Mouse (Mus musculus) gastrocnemius, postnatal 36 days (tissue): Measurements from ENCODE around the gene Pgm2l1. TPM values are rescaled to one million over a fixed set of nuclear protein-coding genes. Genes with fewer than 3 reads are reported as not detected.

Source experiments
- DNase-seq, 2 experiments: peaks; one replicate each; pipeline ENCODE4 v3.0.0; 2022
- intact Hi-C: fragments of 180-260 bp; cut with DNase I; formaldehyde crosslinking; loops from one replicate; pipeline ENCODE4 v1.15.1; 2025
- total RNA-seq, 2 experiments: library from RNA; stranded (reverse); gene quantifications; 2 replicates each; pipeline ENCODE4 v1.2.3; 2021

Gene Pgm2l1
- total RNA-seq, 2 experiments from 2014 or later, result 18.3 to 18.7 TPM

- DNase-seq, result no peak
Observed at GRCm38 (mm10) chr7:100285383-100285782, 58.2 kb downstream of the Pgm2l1 start, which contains the start of gene P4ha3. P4ha3 (plus strand) TSS chr7:100285520.

GRCm38 (mm10) chr7:100287748-100288578 is 60.8 kb downstream of the Pgm2l1 start:
- DNase-seq, result no peak
- intact Hi-C loops, result no loop called here

More at GRCm38 (mm10) chr7:100285383-100285782, 58.2 kb downstream of the Pgm2l1 start, which contains the start of gene P4ha3:
- intact Hi-C loops, result no loop called here

- peak; percentile 31 to 49 for DNase-seq
- intact Hi-C loops, result no loop called here
Observed at GRCm38 (mm10) chr7:100288622-100289021, 61.4 kb downstream of the Pgm2l1 start.

GRCm38 (mm10) chr7:100293546-100293945 is 66.4 kb downstream of the Pgm2l1 start:
- intact Hi-C loops, result no loop called here
- DNase-seq, result no peak

- DNase-seq, result no peak
- intact Hi-C loops, result no loop called here
Observed at GRCm38 (mm10) chr7:100295745-100296144, 68.6 kb downstream of the Pgm2l1 start.

GRCm38 (mm10) chr7:100296699-100297098 is 69.5 kb downstream of the Pgm2l1 start:
- intact Hi-C loops, result no loop called here
- no peak for DNase-seq

- intact Hi-C loops, result no loop called here
- DNase-seq, result no peak
Observed at GRCm38 (mm10) chr7:100298861-100299510, 71.8 kb downstream of the Pgm2l1 start.

GRCm38 (mm10) chr7:100301390-100301789 is 74.2 kb downstream of the Pgm2l1 start:
- intact Hi-C loops, result no loop called here
- no peak for DNase-seq

GRCm38 (mm10) chr7:100302316-100302715 is 75.1 kb downstream of the Pgm2l1 start:
- intact Hi-C loops, result no loop called here
- DNase-seq, result peak; percentile 25 to 29

GRCm38 (mm10) chr7:100305894-100306293 is 78.7 kb downstream of the Pgm2l1 start:
- no peak for DNase-seq
- intact Hi-C loops, result no loop called here

- intact Hi-C loops, result no loop called here
- DNase-seq, result no peak
Observed at GRCm38 (mm10) chr7:100307872-100308653, 80.9 kb downstream of the Pgm2l1 start.

GRCm38 (mm10) chr7:100309216-100309615 is 82.0 kb downstream of the Pgm2l1 start:
- no peak for DNase-seq
- intact Hi-C loops, result no loop called here

GRCm38 (mm10) chr7:100309679-100310078 is 82.5 kb downstream of the Pgm2l1 start:
- intact Hi-C loops, result no loop called here
- DNase-seq, result no peak

- intact Hi-C loops, result no loop called here
- no peak for DNase-seq
Observed at GRCm38 (mm10) chr7:100310290-100310689, 83.1 kb downstream of the Pgm2l1 start.

GRCm38 (mm10) chr7:100312716-100313115 is 85.5 kb downstream of the Pgm2l1 start:
- DNase-seq, result no peak
- intact Hi-C loops, result no loop called here

GRCm38 (mm10) chr7:100316924-100317323 is 89.7 kb downstream of the Pgm2l1 start:
- DNase-seq, result no peak
- intact Hi-C loops, result no loop called here

- DNase-seq, result no peak
- intact Hi-C loops, result no loop called here
Observed at GRCm38 (mm10) chr7:100317534-100317933, 90.3 kb downstream of the Pgm2l1 start.

- no peak for DNase-seq
- intact Hi-C loops, result no loop called here
Observed at GRCm38 (mm10) chr7:100323721-100324120, 96.5 kb downstream of the Pgm2l1 start.

- peak in 1 of 2 experiments; percentile 23 for DNase-seq
- intact Hi-C loops, result no loop called here
Observed at GRCm38 (mm10) chr7:100325482-100325881, 98.3 kb downstream of the Pgm2l1 start.

- intact Hi-C loops, result loop anchor here (2.0 kb wide), 1 partner anchor 49 kb away; no protein-coding TSS in a partner anchor
- no peak for DNase-seq
Observed at GRCm38 (mm10) chr7:100327514-100327913, 100.3 kb downstream of the Pgm2l1 start.
